Mouse (Mus musculus) ES-Bruce4 (cell line): Measurements from ENCODE around the gene Clec16a.

Source experiments
- CTCF ChIP-seq: IDR thresholded peaks from one replicate; pipeline ENCODE4 v1.8.1; 2011; ENCODE audit warnings: low read depth, low read length
- EP300 ChIP-seq: IDR thresholded peaks from 2 replicates; pipeline ENCODE4 v1.6.1; 2011; ENCODE audit warnings: low read depth, low read length; ENCODE audit not compliant: insufficient read depth

- no peak for TF ChIP-seq CTCF
- no peak for TF ChIP-seq EP300
Measured at GRCm38 (mm10) chr16:10736364-10736763, 191.2 kb downstream of the Clec16a start.
